Mouse (Mus musculus) brown adipose tissue, adult 24 weeks (tissue): ENCODE data around the gene Cluh. TPM values are rescaled to one million over a fixed set of nuclear protein-coding genes. Genes with fewer than 3 reads are reported as not detected.

Experiments used
- H3K27ac ChIP-seq: fragments of 200-500 bp; replicated peaks from 2 replicates; pipeline ENCODE4 v1.5.1; 2012; ENCODE audit warnings: low read depth, mild to moderate bottlenecking, low read length
- H3K4me1 ChIP-seq: fragments of 200-500 bp; 2 replicates; pipeline ENCODE4 v1.6.1; 2012; ENCODE audit warnings: low read length, mixed read lengths; ENCODE audit not compliant: control insufficient read depth, insufficient read depth, insufficient read length
- H3K4me3 ChIP-seq: fragments of 200-500 bp; 2 replicates; pipeline ENCODE4 v1.5.1; 2012; ENCODE audit warnings: low read depth, mild to moderate bottlenecking, low read length, moderate library complexity; ENCODE audit not compliant: insufficient read depth
- polyA plus RNA-seq: library from polyadenylated mRNA; stranded (reverse); fragments of >200 nt; gene quantifications from 2 replicates; pipeline ENCODE4 v1.2.4, GENCODE M21; 2012; ENCODE audit not compliant: missing spikeins, insufficient read depth, insufficient read length

Cluh gene
- polyA plus RNA-seq, 1 experiment, result 174 TPM

DNA sequence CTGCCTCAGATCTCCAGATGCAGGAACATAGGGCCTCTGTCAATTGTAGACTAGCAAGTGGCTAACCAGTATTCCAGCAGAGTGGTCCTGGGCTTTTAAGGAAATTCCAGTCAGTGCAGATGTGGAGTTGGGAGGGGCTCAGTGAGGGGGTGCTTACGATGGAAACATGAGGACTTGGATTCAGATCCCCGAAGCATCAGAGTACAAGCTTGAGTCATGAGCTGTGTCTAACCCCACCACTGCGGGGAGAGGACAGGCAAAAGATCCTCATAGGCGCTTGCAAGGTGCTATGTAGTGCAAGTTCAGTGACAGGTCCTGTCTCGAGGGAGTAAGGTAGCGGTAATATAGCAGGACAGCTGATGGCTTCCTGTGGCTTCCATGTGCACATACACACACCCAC, 12.9 kb downstream of the Cluh start:
- H3K4me3 ChIP-seq, result no peak overlapping the region
- no peaks in the 10 kb centered on the region for H3K4me1 ChIP-seq
- no peak overlapping the region for H3K27ac ChIP-seq

DNA sequence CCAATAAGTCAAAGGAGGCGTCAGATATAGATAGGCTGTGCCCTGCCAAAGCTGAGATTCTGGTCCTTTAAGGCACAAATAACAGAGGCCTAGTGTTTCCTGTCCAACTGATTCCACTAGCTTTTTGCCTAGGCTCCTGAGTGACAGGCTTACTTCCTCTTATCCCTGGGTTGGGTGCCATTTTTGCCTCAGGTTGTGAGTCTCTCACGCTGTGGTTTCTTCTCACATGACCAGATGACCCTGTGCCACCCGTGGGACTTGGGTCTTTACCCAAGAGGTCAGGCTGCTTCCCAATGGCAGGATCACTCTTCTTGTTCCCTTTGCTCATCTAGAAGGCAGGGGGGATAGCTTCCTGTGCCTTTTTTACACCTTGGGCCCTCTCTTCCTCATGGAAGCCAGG, 15.0 kb downstream of the Cluh start:
- Histone ChIP-seq H3K4me3 (no peak overlapping the region), H3K27ac (no peak overlapping the region)

DNA sequence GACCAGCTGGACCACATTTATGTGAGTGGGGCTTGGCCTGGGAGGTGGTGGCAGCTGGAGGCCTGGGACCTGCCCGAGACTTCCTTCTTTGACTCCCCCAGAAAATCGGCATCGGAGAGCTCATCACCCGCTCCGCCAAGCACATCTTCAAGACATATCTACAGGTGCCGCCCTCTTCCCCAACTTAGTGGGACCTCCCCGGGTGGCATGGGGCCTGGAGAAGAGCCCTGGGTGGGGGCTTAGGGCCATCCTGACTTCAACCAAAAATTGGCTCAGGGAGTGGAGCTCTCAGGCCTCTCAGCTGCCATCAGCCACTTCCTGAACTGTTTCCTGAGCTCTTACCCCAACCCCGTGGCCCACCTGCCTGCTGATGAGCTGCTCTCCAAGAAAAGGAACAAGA, 15.6 kb downstream of the Cluh start:
- Histone ChIP-seq H3K4me3 (no peak overlapping the region), H3K4me1 (no peaks in the 10 kb centered on the region), H3K27ac (no peak overlapping the region)

More for the DNA sequence above, 15.0 kb downstream of the Cluh start:
- H3K4me1 ChIP-seq, result no peaks in the 10 kb centered on the region

GRCm38 (mm10) chr11:74665631-74666283, 16.5 kb downstream of the Cluh start:
- H3K4me3 ChIP-seq, result no peak overlapping the region
- H3K4me1 ChIP-seq, result no peaks in the 10 kb centered on the region
- H3K27ac ChIP-seq, result no peak overlapping the region

DNA sequence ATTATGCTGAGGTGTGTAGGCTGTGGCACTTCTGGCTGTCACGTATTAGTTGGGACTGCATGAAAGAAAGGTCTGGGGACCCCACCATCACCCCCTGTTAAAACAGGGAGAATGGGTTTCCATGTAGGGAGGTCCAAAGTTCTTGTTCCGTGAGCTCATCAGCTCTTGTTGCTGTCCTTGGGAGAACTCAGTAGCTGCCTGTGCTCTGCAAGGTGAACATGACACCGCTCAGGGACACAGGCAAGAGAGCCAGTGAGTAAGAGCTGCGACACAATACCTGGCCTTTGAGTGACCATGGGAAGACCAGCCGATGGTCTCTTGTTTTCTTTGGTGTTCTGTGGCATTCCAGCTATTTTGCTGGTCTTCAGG, 17.0 kb downstream of the Cluh start:
- no peaks in the 10 kb centered on the region for H3K4me1 ChIP-seq
- H3K4me3 ChIP-seq, result no peak overlapping the region
- no peak overlapping the region for H3K27ac ChIP-seq

DNA sequence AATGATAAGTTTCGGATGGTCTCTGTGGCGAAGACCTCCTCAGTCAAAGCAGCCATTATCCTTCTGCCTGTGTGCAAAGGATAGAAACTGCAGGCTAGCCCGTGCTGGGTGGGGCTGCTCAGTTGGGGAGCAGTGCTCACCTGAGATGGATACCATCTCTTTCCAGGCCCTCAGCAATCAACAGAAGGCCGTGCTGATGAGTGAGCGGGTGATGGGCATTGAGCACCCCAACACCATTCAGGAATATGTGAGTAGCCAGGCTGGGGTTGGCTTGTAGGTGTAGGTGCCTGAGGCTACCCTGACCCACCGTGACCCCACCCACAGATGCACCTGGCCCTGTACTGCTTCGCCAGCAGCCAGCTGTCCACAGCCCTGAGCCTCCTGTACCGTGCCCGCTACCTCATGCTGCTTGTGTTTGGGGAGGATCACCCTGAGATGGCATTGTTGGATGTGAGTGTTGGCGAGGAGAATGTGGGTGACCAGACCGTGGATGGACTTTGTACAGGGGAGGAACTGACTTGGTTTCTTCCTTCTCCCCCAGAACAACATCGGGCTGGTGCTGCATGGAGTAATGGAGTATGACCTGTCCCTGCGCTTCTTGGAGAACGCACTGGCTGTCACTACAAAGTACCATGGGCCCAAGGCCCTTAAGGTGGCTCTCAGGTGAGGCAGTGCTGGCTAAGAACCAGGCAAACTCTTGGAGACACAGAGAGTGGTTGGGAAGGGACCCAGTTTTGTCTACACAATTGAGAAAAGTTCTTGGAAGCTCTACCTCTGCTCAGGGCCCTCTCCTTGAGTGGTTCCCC, 17.7 kb downstream of the Cluh start:
- Histone ChIP-seq H3K4me1 (no peaks in the 10 kb centered on the region), H3K27ac (no peak overlapping the region), H3K4me3 (no peak overlapping the region)

DNA sequence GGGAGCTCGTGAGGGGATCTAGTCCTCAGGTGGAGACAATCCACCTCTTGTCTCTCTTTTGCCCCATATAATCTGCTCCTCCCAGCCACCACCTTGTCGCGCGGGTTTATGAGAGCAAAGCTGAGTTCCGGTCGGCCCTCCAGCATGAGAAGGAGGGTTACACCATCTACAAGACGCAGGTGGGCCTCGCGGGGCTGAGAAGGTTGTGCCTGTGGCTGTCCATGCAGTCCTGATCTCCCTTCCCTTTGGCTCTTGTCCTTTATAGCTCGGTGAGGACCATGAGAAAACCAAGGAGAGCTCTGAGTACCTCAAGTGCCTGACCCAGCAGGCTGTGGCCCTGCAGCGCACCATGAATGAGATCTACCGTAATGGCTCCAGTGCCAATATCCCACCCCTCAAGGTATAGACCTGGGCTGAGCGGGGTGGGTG, 18.3 kb downstream of the Cluh start:
- Histone ChIP-seq H3K4me1 (no peaks in the 10 kb centered on the region), H3K4me3 (no peak overlapping the region), H3K27ac (no peak overlapping the region)

- Histone ChIP-seq H3K4me1 (no peaks in the 10 kb centered on the region), H3K27ac (no peak overlapping the region), H3K4me3 (no peak overlapping the region)
These were observed 19.2 kb downstream of the Cluh start for GRCm38 (mm10) chr11:74668466-74668865.

GRCm38 (mm10) chr11:74668971-74669370, 19.7 kb downstream of the Cluh start:
- Histone ChIP-seq H3K27ac (no peak overlapping the region), H3K4me3 (no peak overlapping the region), H3K4me1 (no peaks in the 10 kb centered on the region)

DNA sequence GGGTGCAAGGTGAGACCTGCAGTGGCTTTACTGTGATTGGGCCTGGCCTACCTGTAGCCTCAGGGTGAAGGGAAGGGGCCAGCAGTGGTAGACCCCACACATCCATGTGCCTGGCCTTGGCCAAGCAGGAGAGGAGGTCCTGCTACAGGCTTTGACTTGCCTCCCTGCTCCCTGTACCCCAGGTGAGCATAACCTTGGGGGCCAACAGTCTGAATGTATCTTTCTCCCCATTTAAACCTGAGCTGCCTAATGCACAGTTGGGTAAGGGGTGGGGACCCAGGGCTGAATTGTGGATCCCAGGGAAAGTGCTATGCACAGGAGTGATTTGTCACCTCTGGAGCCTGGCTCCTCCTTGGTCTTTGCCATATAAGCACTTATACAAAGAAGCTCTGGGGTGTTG, 20.9 kb downstream of the Cluh start:
- Histone ChIP-seq H3K4me3 (no peak overlapping the region), H3K27ac (no peak overlapping the region), H3K4me1 (no peaks in the 10 kb centered on the region)

- no peaks in the 10 kb centered on the region for H3K4me1 ChIP-seq
- H3K27ac ChIP-seq, result no peak overlapping the region
- no peak overlapping the region for H3K4me3 ChIP-seq
These were observed 21.7 kb downstream of the Cluh start for GRCm38 (mm10) chr11:74671013-74671412.

DNA sequence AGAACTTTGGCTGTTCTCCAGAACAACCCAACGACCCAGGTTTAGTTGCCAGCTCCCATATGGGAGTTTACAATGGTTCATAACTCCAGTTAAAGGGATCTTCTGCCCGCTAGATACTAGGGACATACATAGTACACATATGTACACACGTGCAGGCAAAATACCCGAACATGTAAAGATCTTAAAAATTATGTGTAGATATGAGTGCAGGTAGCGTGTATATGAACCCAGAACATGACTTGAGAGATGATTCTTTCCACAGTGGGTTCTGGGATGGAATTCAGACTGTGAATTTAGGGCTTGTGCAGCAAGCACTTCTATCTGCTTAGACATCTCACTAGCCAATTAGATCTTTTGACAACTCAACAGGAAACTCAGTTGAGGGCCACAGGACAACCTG, 22.5 kb downstream of the Cluh start:
- Histone ChIP-seq H3K4me1 (no peaks in the 10 kb centered on the region), H3K4me3 (no peak overlapping the region), H3K27ac (no peak overlapping the region)

DNA sequence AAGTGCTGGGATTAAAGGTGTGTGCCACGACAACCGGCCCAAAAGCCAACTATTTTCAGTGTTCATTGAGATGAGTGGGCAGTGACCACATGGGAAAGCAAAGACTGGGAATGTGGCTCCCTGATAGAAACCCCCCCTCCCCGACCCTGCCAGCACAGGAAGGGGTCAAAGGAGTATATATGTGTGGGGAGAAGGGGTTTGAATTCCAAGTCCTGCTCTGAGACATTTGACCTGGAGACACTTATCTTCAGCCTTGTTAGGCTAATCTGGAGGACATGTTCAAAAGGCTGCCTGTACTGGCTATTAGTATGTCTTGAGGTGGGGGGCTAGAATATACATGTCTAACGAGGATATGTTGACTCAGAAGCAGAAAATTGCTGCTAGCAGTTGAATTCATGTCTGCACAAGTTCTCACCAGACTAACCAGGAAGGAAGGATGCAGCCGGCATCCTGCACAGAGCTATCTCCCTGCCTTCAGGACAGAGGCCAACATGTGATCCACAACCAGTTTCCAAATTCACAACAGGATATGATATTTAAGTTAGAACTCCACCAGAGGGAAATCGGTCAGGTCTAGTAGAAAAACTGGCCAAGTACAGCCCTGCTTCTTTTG, 23.7 kb downstream of the Cluh start:
- Histone ChIP-seq H3K4me1 (no peaks in the 10 kb centered on the region), H3K4me3 (no peak overlapping the region), H3K27ac (no peak overlapping the region)

DNA sequence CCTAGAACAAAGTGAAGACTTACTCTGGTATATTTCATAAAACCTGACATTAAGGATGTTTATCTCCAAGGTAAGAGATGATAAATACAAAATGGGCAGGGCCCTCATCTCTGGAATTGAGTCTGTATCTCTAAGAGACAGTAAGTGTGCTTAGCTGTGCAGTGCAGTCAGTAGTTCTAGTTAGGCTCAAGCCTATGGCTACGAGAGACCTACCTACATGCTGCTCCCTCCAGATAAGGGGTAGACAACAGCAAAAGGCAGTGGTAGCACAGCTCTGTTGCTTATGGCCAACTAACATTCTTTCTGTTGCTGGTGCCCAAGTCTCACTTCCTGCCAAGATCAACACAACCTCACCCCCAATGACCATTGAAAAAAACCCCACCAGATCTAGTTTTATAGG, 24.3 kb downstream of the Cluh start:
- Histone ChIP-seq H3K4me1 (no peaks in the 10 kb centered on the region), H3K4me3 (no peak overlapping the region), H3K27ac (no peak overlapping the region)

- no peaks in the 10 kb centered on the region for H3K4me1 ChIP-seq
- no peak overlapping the region for H3K4me3 ChIP-seq
- H3K27ac ChIP-seq, result no peak overlapping the region
These were observed 25.4 kb downstream of the Cluh start for GRCm38 (mm10) chr11:74674713-74675112.

DNA sequence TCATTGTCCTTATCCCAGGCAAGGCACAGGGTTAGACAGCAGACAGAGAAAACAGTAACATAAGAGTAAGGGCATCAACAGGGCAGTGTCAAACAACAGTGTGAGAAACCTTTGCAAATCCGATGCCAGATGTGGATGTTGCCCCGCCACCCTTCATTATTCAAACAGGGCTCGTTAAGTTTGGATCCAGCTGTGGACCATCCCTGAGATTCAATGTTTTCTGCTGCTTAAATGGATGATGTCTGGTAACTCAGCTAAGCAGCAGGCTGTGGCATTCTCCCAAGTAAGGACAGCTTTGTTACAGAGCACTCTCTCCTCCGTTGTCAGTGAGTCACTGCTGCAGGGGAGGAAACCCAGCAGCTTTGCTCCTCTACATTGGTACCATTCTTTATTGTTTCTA, 25.9 kb downstream of the Cluh start:
- no peaks in the 10 kb centered on the region for H3K4me1 ChIP-seq
- H3K27ac ChIP-seq, result no peak overlapping the region
- no peak overlapping the region for H3K4me3 ChIP-seq
